Mouse (Mus musculus): ENCODE data around the gene Slc52a3. TPM values are rescaled to one million over a fixed set of nuclear protein-coding genes. Genes with fewer than 3 reads are reported as not detected.
A peak's percentile ranks its signal among the peaks of the same experiment; 100 is the strongest.

Slc52a3 gene
- polyA plus RNA-seq, 1 experiment from 2014 or later = 2.8 TPM

DNA sequence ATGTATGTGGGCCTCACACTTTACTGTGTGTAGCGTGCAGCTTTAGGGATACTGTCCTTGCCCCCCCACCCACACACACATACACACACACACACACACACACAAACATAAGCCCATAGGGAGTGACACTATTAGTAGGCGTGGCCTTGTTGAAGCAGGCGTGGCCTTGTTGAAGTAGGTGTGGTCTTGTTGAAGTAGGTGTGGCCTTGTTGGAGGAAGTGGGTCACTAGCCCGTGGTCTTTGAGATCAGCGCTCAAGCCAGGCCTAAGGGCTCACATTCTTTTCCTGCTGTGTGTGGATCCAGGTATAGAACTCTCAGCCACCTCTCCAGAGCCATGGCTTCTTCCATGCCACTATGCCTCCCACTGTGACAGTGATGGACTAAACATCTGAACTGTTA lies 34.7 kb downstream of the Slc52a3 start:
- WGBS = 80% methylated on average over 5 of the region's 5 CpGs
- ATAC-seq (ENCODE audit: low read depth) = no peak

DNA sequence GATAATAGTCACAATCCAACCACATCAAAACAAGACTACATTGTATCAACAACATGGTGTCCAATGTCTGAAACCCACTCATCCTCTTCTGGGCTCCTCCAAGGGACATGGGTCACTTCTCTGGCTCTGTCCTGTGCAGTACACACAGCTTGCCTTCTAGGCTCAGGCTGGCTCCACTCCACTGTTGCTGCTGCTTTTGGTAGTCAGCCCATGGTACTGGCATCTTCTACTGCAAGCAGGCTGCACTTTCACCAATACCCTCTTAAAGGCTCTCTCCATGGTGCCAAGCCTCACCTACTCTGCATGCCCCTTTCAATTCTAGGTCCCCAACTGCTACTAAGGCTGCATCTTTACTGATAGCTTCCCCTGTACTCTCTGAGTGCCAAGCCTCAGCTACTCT lies 43.8 kb downstream of the Slc52a3 start:
- ATAC-seq (ENCODE audit: low read depth) = no peak
- H3K4me1 ChIP-seq (ENCODE audit: control insufficient read depth, insufficient read depth, low read length) = no peaks in the 10 kb centered on the region

More for the DNA sequence above, 34.7 kb downstream of the Slc52a3 start:
- no peak overlapping the region for H3K27ac ChIP-seq (replicated peaks; ENCODE audit: low read depth, low read length)
- no peaks in the 10 kb centered on the region for H3K4me1 ChIP-seq (ENCODE audit: control insufficient read depth, insufficient read depth, low read length)
- peaks cover 9% of the 10 kb centered on the region; the same call in 1 of the 2 replicates for H3K9me3 ChIP-seq (ENCODE audit: control insufficient read depth, low read length)
- H3K4me2 ChIP-seq (ENCODE audit: low read depth, low read length) = no peak overlapping the region
- no peak for DNase-seq (ENCODE audit: low spot score)
- H3K9ac ChIP-seq (ENCODE audit: low read depth, low read length) = no peak overlapping the region
- H3K4me3 ChIP-seq (ENCODE audit: low read depth, low read length) = no peak overlapping the region
- H3K36me3 ChIP-seq (ENCODE audit: control insufficient read depth, insufficient read depth, low read length) = no peaks in the 10 kb centered on the region
- H3K27me3 ChIP-seq (replicated peaks; ENCODE audit: control insufficient read depth, insufficient read depth, low read length) = peaks cover 26% of the 10 kb centered on the region

DNA sequence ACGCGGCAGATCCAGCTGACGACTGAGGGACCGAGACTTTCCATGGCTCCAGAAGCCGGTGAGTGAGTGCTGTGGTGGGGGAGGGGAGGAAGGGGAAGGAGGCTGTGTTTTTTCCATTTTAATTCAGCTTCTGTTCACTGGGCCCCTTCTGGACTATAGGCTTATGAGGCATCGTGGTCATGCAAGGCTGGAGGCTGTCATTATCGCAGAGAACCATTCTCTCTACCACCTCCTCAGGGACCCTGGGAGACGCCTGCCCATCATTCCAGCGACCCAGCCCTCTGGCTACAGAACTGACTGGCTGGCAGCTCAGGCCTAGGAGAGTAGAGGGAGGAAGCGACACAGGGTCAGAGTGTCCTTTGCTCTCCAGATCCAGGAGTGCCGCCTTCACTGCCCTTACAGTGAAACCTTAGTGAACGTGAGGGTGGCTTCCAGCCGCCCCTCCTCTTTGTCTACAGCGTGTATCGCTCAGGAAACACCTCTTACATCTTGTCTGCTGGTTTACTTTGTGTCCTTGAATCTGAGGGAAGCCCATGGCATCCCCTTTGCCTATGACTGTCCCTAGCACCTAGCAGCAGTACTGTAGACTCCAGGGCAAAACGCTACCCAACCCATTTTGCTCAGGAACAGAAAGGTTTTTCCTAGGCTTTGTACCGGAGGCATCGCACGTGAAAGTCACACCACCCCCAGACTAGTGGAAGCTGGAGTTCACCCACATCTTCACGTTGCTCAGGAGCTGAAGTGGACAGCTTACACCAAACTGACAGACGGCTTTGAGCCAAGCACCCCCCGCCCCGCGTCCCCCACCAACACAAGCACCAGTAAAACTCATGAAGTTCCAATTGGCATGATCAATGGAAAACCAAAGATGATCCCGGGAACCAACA lies 51.0 kb downstream of the Slc52a3 start:
- ATAC-seq (ENCODE audit: low read depth) (no peak), DNase-seq (ENCODE audit: low spot score) (no peak)
- Histone ChIP-seq H3K4me3 (ENCODE audit: low read depth, low read length) (no peak overlapping the region), H3K27me3 (replicated peaks; ENCODE audit: control insufficient read depth, insufficient read depth, low read length) (peaks cover 62% of the 10 kb centered on the region), H3K4me2 (ENCODE audit: low read depth, low read length) (peak overlapping the region; percentile 95), H3K4me1 (ENCODE audit: control insufficient read depth, insufficient read depth, low read length) (peaks cover 9% of the 10 kb centered on the region; the same call in 1 of the 2 replicates), H3K36me3 (ENCODE audit: control insufficient read depth, insufficient read depth, low read length) (no peaks in the 10 kb centered on the region), H3K9me3 (ENCODE audit: control insufficient read depth, low read length) (no peaks in the 10 kb centered on the region), H3K27ac (replicated peaks; ENCODE audit: low read depth, low read length) (no peak overlapping the region), H3K9ac (ENCODE audit: low read depth, low read length) (no peak overlapping the region)
- 3% methylated on average over 25 of the region's 25 CpGs for WGBS

More for the DNA sequence above, 43.8 kb downstream of the Slc52a3 start:
- H3K4me2 ChIP-seq (ENCODE audit: low read depth, low read length) = no peak overlapping the region
- no peak overlapping the region for H3K4me3 ChIP-seq (ENCODE audit: low read depth, low read length)
- no peak overlapping the region for H3K9ac ChIP-seq (ENCODE audit: low read depth, low read length)
- 0 out of 2 replicates have a peak, but pooled peaks cover 6% of the 10 kb centered on the region for H3K27me3 ChIP-seq (replicated peaks; ENCODE audit: control insufficient read depth, insufficient read depth, low read length)
- DNase-seq (ENCODE audit: low spot score) = no peak
- H3K36me3 ChIP-seq (ENCODE audit: control insufficient read depth, insufficient read depth, low read length) = no peaks in the 10 kb centered on the region
- H3K27ac ChIP-seq (replicated peaks; ENCODE audit: low read depth, low read length) = no peak overlapping the region
- H3K9me3 ChIP-seq (ENCODE audit: control insufficient read depth, low read length) = peaks cover 10% of the 10 kb centered on the region; the same call in 1 of the 2 replicates

DNA sequence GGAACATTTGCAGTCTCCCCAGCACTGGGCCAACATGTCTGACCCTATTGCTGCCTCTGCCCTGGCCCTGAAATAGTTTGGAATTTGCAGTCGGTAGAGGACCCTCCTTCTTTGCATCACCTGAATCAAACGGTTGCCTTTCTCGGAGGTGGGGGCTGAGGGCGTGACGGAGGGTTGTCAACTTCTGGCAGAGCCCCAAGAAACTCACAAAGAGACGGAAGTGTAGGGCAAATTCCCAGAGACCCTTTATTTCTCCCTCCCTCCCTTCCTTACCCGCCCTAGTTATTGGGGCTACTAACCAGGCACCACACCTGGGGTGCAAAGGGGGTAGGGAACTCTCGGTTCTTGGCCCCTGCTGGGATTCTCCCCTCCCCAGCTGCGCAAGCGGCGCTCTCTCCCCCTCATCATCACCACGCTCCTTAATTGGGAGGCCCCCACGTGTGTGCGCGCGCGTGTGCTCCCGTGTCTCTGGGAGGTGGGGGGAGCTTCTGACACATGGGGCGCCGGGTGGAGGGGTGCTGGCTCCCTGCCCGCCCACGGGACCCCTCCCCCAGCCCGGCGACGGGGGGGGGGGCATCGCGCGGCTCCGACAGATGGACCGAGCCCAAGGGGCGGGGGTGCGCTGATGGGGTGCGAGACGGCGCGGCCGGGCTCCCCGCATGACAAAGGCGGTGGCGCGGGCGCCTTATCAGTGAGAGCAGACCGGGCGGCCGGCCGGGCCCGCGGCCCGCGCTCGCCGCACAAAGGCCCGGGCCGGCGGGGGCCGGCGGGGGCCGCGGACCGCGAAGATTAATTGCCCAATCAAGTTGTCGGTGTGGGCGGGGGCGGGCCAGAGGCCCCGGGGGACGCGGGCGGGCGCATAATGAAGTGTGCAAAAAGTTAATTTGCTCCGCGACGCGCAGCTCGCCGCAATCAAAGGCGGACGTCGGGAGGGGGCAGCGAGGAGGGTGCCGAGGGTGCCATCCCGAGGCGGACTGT lies 52.0 kb downstream of the Slc52a3 start:
- peaks cover 9% of the 10 kb centered on the region; the same call in 1 of the 2 replicates for H3K4me1 ChIP-seq (ENCODE audit: control insufficient read depth, insufficient read depth, low read length)
- ATAC-seq (ENCODE audit: low read depth) (peak; percentile 19; the same call in 1 of the 2 replicates), DNase-seq (ENCODE audit: low spot score) (peak; percentile 11)
- no peak overlapping the region for H3K27ac ChIP-seq (replicated peaks; ENCODE audit: low read depth, low read length)
- peak overlapping the region; percentile 53 for H3K4me3 ChIP-seq (ENCODE audit: low read depth, low read length)
- no peaks in the 10 kb centered on the region for H3K36me3 ChIP-seq (ENCODE audit: control insufficient read depth, insufficient read depth, low read length)
- peak overlapping the region; percentile 95 for H3K4me2 ChIP-seq (ENCODE audit: low read depth, low read length)
- H3K27me3 ChIP-seq (replicated peaks; ENCODE audit: control insufficient read depth, insufficient read depth, low read length) = peaks cover 62% of the 10 kb centered on the region
- under 1% methylated on average over 50 of the region's 82 CpGs for WGBS
- H3K9me3 ChIP-seq (ENCODE audit: control insufficient read depth, low read length) = no peaks in the 10 kb centered on the region
- peak overlapping the region; percentile 69 for H3K9ac ChIP-seq (ENCODE audit: low read depth, low read length)

DNA sequence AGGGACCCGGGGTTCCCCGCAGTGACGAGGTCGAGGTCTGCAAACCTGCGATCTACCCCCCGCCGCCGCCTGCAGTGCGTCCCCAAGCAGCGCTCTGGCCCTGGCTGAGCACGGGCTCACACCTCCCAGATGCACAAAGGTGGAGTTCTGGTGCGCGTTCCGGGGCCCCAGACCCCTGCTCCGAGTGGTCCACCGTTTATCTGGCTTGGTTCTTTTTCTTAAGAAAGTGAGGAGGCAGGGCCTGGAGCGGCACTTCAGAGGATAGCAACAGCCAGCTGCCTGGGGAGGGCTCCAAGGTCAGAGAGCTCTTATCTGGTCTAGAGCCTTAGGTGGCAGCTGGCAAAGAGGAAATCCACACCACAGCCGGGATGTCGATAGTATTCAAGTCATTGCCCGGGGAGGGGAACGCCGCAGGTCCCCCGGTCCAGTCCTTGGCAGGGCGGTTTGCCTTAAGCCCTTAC lies 52.7 kb downstream of the Slc52a3 start:
- DNase-seq (ENCODE audit: low spot score) (peak; percentile 19), ATAC-seq (ENCODE audit: low read depth) (peak; percentile 56)
- peak overlapping the region; percentile 53 for H3K4me3 ChIP-seq (ENCODE audit: low read depth, low read length)
- peaks cover 9% of the 10 kb centered on the region; the same call in 1 of the 2 replicates for H3K4me1 ChIP-seq (ENCODE audit: control insufficient read depth, insufficient read depth, low read length)
- H3K36me3 ChIP-seq (ENCODE audit: control insufficient read depth, insufficient read depth, low read length) = no peaks in the 10 kb centered on the region
- WGBS = 0% methylated on average over 22 of the region's 24 CpGs
- no peaks in the 10 kb centered on the region for H3K9me3 ChIP-seq (ENCODE audit: control insufficient read depth, low read length)
- H3K27ac ChIP-seq (replicated peaks; ENCODE audit: low read depth, low read length) = no peak overlapping the region
- peaks cover 62% of the 10 kb centered on the region for H3K27me3 ChIP-seq (replicated peaks; ENCODE audit: control insufficient read depth, insufficient read depth, low read length)
- H3K9ac ChIP-seq (ENCODE audit: low read depth, low read length) = peak overlapping the region; percentile 69
- H3K4me2 ChIP-seq (ENCODE audit: low read depth, low read length) = peak overlapping the region; percentile 95

DNA sequence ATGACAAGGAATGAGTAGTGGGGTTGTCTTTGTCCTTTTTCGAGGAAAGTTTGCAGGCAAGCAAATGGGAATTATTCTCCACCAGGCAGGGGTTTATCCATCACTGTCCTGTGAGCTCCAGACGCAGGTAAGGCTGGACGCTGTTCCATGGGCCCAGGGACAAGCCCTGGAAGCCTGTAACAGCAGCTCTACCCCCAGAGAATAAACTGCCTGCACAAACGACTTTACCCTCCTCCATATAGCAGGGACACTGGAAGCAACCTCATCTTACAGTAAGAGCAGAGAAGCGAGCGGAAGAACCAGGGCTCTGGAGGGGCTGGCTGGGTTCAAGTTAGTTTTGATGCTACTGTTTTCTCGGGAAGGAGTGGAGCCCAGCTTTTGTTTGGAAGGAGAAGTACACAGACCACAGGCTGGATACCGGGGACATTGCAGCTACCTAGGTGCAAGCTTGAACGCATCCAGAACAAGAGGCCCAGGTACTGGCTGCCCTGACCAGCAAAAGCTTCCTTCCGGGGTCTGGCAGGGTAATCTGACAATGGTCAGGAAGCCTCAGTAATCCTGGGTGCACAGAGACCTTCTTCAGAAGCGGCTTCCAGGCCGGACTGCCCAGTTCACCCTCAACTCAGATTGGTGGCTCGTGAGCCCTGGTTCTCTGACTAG lies 53.4 kb downstream of the Slc52a3 start:
- no peak for ATAC-seq (ENCODE audit: low read depth)
- 6% methylated on average over 13 of the region's 13 CpGs for WGBS
- Histone ChIP-seq H3K4me3 (ENCODE audit: low read depth, low read length) (peak overlapping the region; percentile 53; the same call in 1 of the 2 replicates), H3K4me1 (ENCODE audit: control insufficient read depth, insufficient read depth, low read length) (peaks cover 9% of the 10 kb centered on the region; the same call in 1 of the 2 replicates), H3K36me3 (ENCODE audit: control insufficient read depth, insufficient read depth, low read length) (no peaks in the 10 kb centered on the region), H3K9ac (ENCODE audit: low read depth, low read length) (no peak overlapping the region), H3K9me3 (ENCODE audit: control insufficient read depth, low read length) (no peaks in the 10 kb centered on the region), H3K27me3 (replicated peaks; ENCODE audit: control insufficient read depth, insufficient read depth, low read length) (peaks cover 62% of the 10 kb centered on the region), H3K4me2 (ENCODE audit: low read depth, low read length) (peak overlapping the region; percentile 95; the same call in 1 of the 2 replicates), H3K27ac (replicated peaks; ENCODE audit: low read depth, low read length) (no peak overlapping the region)
- DNase-seq (ENCODE audit: low spot score) = no peak

DNA sequence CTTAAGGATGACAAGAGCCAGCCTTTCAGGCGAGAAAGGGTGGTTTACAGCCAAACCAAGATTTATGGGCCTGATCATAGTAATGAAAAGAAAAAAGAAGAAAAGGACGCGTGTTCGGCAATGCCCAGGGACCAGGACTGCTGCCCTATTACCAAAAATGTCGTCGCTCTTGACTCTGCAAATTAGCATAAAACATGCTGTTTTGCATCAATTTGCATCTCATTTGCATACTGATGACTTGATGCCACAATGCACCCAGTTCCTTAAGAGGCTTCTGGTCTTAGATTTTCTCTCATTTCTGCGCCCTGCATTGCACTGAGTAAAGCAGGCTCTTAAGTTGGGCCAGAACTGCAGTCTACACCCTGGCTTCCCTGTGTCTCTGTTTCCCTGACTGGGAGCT lies 54.0 kb downstream of the Slc52a3 start:
- 18% methylated on average over 7 of the region's 7 CpGs for WGBS
- peaks cover 56% of the 10 kb centered on the region for H3K27me3 ChIP-seq (replicated peaks; ENCODE audit: control insufficient read depth, insufficient read depth, low read length)
- H3K9me3 ChIP-seq (ENCODE audit: control insufficient read depth, low read length) = no peaks in the 10 kb centered on the region
- no peak overlapping the region for H3K4me3 ChIP-seq (ENCODE audit: low read depth, low read length)
- H3K4me1 ChIP-seq (ENCODE audit: control insufficient read depth, insufficient read depth, low read length) = peaks cover 9% of the 10 kb centered on the region; the same call in 1 of the 2 replicates
- no peak overlapping the region for H3K9ac ChIP-seq (ENCODE audit: low read depth, low read length)
- no peak overlapping the region for H3K4me2 ChIP-seq (ENCODE audit: low read depth, low read length)
- H3K36me3 ChIP-seq (ENCODE audit: control insufficient read depth, insufficient read depth, low read length) = no peaks in the 10 kb centered on the region
- DNase-seq (ENCODE audit: low spot score) (no peak), ATAC-seq (ENCODE audit: low read depth) (no peak)
- H3K27ac ChIP-seq (replicated peaks; ENCODE audit: low read depth, low read length) = no peak overlapping the region

DNA sequence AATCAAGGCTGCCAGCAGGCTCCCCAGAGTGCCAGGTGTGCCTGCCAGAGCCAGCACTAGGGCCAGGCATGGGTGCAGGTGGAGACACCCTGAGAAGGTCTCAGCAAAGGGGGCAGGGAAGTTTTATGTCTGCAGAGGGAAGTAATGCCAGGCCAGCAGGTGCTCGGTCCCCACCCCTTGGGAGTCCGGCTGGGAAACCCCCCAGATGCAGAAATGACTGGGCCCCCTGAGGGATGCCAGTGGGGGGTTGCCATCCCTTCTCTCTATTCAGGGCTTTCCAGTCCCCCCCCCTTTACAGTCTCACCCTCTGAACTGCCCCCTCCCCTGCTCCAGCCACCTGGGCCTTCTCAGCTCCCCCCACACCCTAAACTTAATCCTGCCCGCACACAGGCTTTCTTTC lies 55.7 kb downstream of the Slc52a3 start:
- Histone ChIP-seq H3K27me3 (replicated peaks; ENCODE audit: control insufficient read depth, insufficient read depth, low read length) (peaks cover 49% of the 10 kb centered on the region), H3K4me1 (ENCODE audit: control insufficient read depth, insufficient read depth, low read length) (peaks cover 9% of the 10 kb centered on the region; the same call in 1 of the 2 replicates)
- 75% methylated on average over 3 of the region's 3 CpGs for WGBS

More for the DNA sequence above, 55.7 kb downstream of the Slc52a3 start:
- H3K4me3 ChIP-seq (ENCODE audit: low read depth, low read length) = no peak overlapping the region
- no peaks in the 10 kb centered on the region for H3K36me3 ChIP-seq (ENCODE audit: control insufficient read depth, insufficient read depth, low read length)
- no peak overlapping the region for H3K9ac ChIP-seq (ENCODE audit: low read depth, low read length)
- DNase-seq (ENCODE audit: low spot score) (no peak), ATAC-seq (ENCODE audit: low read depth) (no peak)
- H3K4me2 ChIP-seq (ENCODE audit: low read depth, low read length) = no peak overlapping the region
- no peak overlapping the region for H3K27ac ChIP-seq (replicated peaks; ENCODE audit: low read depth, low read length)
- H3K9me3 ChIP-seq (ENCODE audit: control insufficient read depth, low read length) = no peaks in the 10 kb centered on the region

All from embryonic facial prominence, embryonic 14.5 days (tissue).